ENCODE assay signal across 8 mouse cellular contexts in genomic region chr11:72214591-72215409, GRCm38 (mm10). TPM values are rescaled to one million over a fixed set of nuclear protein-coding genes. Genes with fewer than 3 reads are reported as not detected.
DNase-seq lines count a peak whose midpoint lies in the region; ATAC-seq and TF ChIP-seq lines count a peak whose summit lies in the region.

No protein-coding gene starts in this region.

- CTCF ChIA-PET in Patski (lab: Charles Lee): interaction anchor here (1.8 kb wide), 1 partner anchor 162 kb away, joined by 7 read pairs; no protein-coding TSS in a partner anchor

- peaks cover 33% of the 10 kb centered on the region for H3K4me1 ChIP-seq in hindbrain, embryonic 15.5 days (replicated peaks)

- POLR2A ChIA-PET in Patski (lab: Charles Lee): interaction anchor here (1.3 kb wide), 1 partner anchor 153 kb away, joined by 3 read pairs; no protein-coding TSS in a partner anchor

- peak overlapping the region; percentile 79 for H3K9ac ChIP-seq in hindbrain, embryonic 15.5 days

- peak; percentile 64 for DNase-seq in Patski (ENCODE audit: low read depth, low spot score)
- DNase-seq in cerebellum, postnatal 14 days: peak; percentile 95 to 97
- DNase-seq in frontal cortex, postnatal 25 days (ENCODE audit: low spot score in 2 of 2): peak; percentile 83 to 90
- DNase-seq in left cerebral cortex, adult 11 months (ENCODE audit: low spot score): peak; percentile 91
- peak; percentile 95 for DNase-seq in lung, postnatal 4 days
- DNase-seq in retina, postnatal 7 days (ENCODE audit: low read depth, low spot score): peak; percentile 88
- peak; percentile 81 for DNase-seq in urinary bladder, adult 2 months (ENCODE audit: low spot score)

- no peaks in the 10 kb centered on the region for H3K9me3 ChIP-seq in hindbrain, embryonic 15.5 days

- under 1% methylated on average over 51 of the region's 51 CpGs for WGBS in hindbrain, embryonic 15.5 days

- in situ Hi-C loops in Patski (cut with MboI; ENCODE audit: low pct_unique_long_range_greater_than_20kb): loop anchor here (10.0 kb wide), 1 partner anchor 350 kb away; no protein-coding TSS in a partner anchor

- H3K36me3 ChIP-seq in hindbrain, embryonic 15.5 days: peaks cover 19% of the 10 kb centered on the region

- no peaks in the 10 kb centered on the region for H3K27me3 ChIP-seq in Patski
- H3K27me3 ChIP-seq in hindbrain, embryonic 15.5 days: no peaks in the 10 kb centered on the region

- peak overlapping the region; percentile 79 for H3K4me3 ChIP-seq in hindbrain, embryonic 15.5 days

- peak overlapping the region; percentile 81 for H3K4me2 ChIP-seq in hindbrain, embryonic 15.5 days

- ATAC-seq in Patski: peak; percentile 97
- peak; percentile 96 for ATAC-seq in hindbrain, embryonic 15.5 days (ENCODE audit: low FRiP score, low read depth)

- no peak for TF ChIP-seq CTCF in Patski (IDR thresholded peaks at IDR 0.05)

- peak overlapping the region; percentile 90 for H3K27ac ChIP-seq in hindbrain, embryonic 15.5 days (replicated peaks)

RNA-seq across cellular contexts. Expression of gene Med31, which starts 0.6 kb away (rescaled TPM):
- polyA plus RNA-seq in Patski (2021): 24.1 TPM
- 50.5 and 54.2 TPM in 2 replicates for polyA plus RNA-seq in hindbrain, embryonic 15.5 days (2015; fragmentation: Nextera tagmentation; extraction: Ambion mirVana)
- 17.7 and 25.5 TPM in 2 replicates for polyA plus RNA-seq in urinary bladder, adult 2 months (2012; rRNA removed)

RNA-seq across cellular contexts. Expression of gene Txndc17, which starts 7.5 kb away (rescaled TPM):
- 167 TPM for polyA plus RNA-seq in Patski (2021)
- polyA plus RNA-seq in hindbrain, embryonic 15.5 days (2015; fragmentation: Nextera tagmentation; extraction: Ambion mirVana): 147 and 155 TPM in 2 replicates
- 146 and 164 TPM in 2 replicates for polyA plus RNA-seq in urinary bladder, adult 2 months (2012; rRNA removed)

RNA-seq across cellular contexts. Expression of gene 4933427D14Rik, which starts 7.5 kb away (rescaled TPM):
- 16.3 TPM for polyA plus RNA-seq in Patski (2021)
- polyA plus RNA-seq in hindbrain, embryonic 15.5 days (2015; fragmentation: Nextera tagmentation; extraction: Ambion mirVana): 16.3 and 20.5 TPM in 2 replicates
- 10.7 and 10.8 TPM in 2 replicates for polyA plus RNA-seq in urinary bladder, adult 2 months (2012; rRNA removed)

RNA-seq across cellular contexts. Expression of gene Gm43951, which starts 8.2 kb away (rescaled TPM):
- 1.5 TPM for polyA plus RNA-seq in Patski (2021)
- 1.5 and 1.6 TPM in 2 replicates for polyA plus RNA-seq in hindbrain, embryonic 15.5 days (2015; fragmentation: Nextera tagmentation; extraction: Ambion mirVana)
- polyA plus RNA-seq in urinary bladder, adult 2 months (2012; rRNA removed): 0.43 and 0.84 TPM in 2 replicates

RNA-seq across cellular contexts. Expression of gene Slc13a5, which starts 52.2 kb away (rescaled TPM):
- 0.19 TPM for polyA plus RNA-seq in Patski (2021)
- polyA plus RNA-seq in hindbrain, embryonic 15.5 days (2015; fragmentation: Nextera tagmentation; extraction: Ambion mirVana): 1.9 and 2.0 TPM in 2 replicates
- polyA plus RNA-seq in urinary bladder, adult 2 months (2012; rRNA removed): 0.16 and 0.39 TPM in 2 replicates

Comparison
In these comparisons a context has a peak if more than half of its experiments do, and no peak if none do; other contexts are left out.
1. Peak in every context shown above with its lines: DNase-seq, ATAC-seq, H3K4me3 ChIP-seq and H3K27ac ChIP-seq.